In the genomic region with DNA sequence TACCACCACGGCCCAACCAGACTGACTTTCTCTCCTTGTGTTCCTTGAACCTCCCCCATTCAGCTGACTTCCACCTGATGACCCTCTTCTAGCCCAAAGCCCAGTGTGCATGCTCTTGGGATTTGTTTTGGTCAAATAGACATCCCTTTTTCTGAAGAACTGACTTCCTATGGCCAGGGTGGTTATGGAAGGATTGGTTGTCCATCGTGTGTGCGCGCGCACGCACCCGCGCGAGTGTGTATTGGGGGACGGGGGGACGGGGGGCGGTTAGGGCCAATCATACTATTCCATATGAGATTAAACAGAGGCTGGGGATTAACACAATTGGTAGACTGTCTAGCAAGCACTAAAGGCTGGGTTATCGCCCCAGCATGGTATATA, we compare ENCODE assay signal across 8 mouse cellular contexts. TPM values are rescaled to one million over a fixed set of nuclear protein-coding genes. Genes with fewer than 3 reads are reported as not detected.
DNase-seq lines count a peak whose midpoint lies in the region; ATAC-seq and TF ChIP-seq lines count a peak whose summit lies in the region.

No protein-coding gene starts in this region.

- H3K27ac ChIP-seq in heart, embryonic 14.5 days (replicated peaks in 1 of 2; ENCODE audit: control insufficient read depth in 1 of 2, insufficient read depth in 1 of 2, low read depth in 2 of 2, low read length in 2 of 2) = peak overlapping the region; percentile 61 to 68
- H3K27ac ChIP-seq in limb, embryonic 10.5 days = peak overlapping the region; percentile 86
- peak overlapping the region; percentile 65 for H3K27ac ChIP-seq in small intestine, adult 2 months (ENCODE audit: insufficient read depth, low read depth, low read length)

- no peak for DNase-seq in heart, postnatal 4 days
- peak; percentile 77 for DNase-seq in 416B (ENCODE audit: low read depth)
- DNase-seq in embryo, embryonic 10.5 days (ENCODE audit: low spot score) = peak; percentile 48
- no peak for DNase-seq in limb, embryonic 10.5 days (ENCODE audit: low spot score)
- DNase-seq in left cerebral cortex, postnatal 36 days (ENCODE audit: low spot score in 2 of 2) = no peak
- no peak for DNase-seq in layer of hippocampus, adult 8-10 months (ENCODE audit: low spot score in 2 of 2)

- intact Hi-C loops in left cerebral cortex, postnatal 36 days (cut with DNase I) = no loop called here

- H3K9ac ChIP-seq in heart, embryonic 14.5 days (ENCODE audit: low read length) = peak overlapping the region; percentile 89

- no peak for TF ChIP-seq POLR2A in small intestine, adult 2 months (IDR thresholded peaks at IDR 0.05; ENCODE audit: low read depth, low read length)

- TF ChIP-seq CTCF in small intestine, adult 2 months (IDR thresholded peaks at IDR 0.05; ENCODE audit: extremely low read depth, insufficient read length, insufficient replicate concordance, low read depth, low read length) = no peak

- peaks cover 30% of the 10 kb centered on the region for H3K36me3 ChIP-seq in heart, embryonic 14.5 days (ENCODE audit: control insufficient read depth, insufficient read depth, low read length)
- peaks cover 53% of the 10 kb centered on the region for H3K36me3 ChIP-seq in limb, embryonic 10.5 days
- peaks cover 11% of the 10 kb centered on the region for H3K36me3 ChIP-seq in small intestine, adult 2 months (ENCODE audit: control insufficient read depth, insufficient read depth, low read length)

- H3K27me3 ChIP-seq in heart, embryonic 14.5 days (ENCODE audit: control insufficient read depth, insufficient read depth, low read length) = no peaks in the 10 kb centered on the region
- no peaks in the 10 kb centered on the region for H3K27me3 ChIP-seq in limb, embryonic 10.5 days (ENCODE audit: low read depth, poor library complexity, severe bottlenecking)
- no peaks in the 10 kb centered on the region for H3K27me3 ChIP-seq in small intestine, adult 2 months (ENCODE audit: control insufficient read depth, insufficient read depth, low read length)

- no peaks in the 10 kb centered on the region for H3K9me3 ChIP-seq in heart, embryonic 14.5 days (ENCODE audit: control insufficient read depth, low read length)
- H3K9me3 ChIP-seq in limb, embryonic 10.5 days (replicated peaks) = no peaks in the 10 kb centered on the region

- peak overlapping the region; percentile 95 for H3K4me2 ChIP-seq in heart, embryonic 14.5 days (ENCODE audit: low read length)

- H3K4me1 ChIP-seq in heart, embryonic 14.5 days (ENCODE audit: control insufficient read depth in 2 of 2, insufficient read depth in 2 of 2, low read length in 2 of 2) = peaks cover 5 to 17% of the 10 kb centered on the region in 2 experiments; a peak in 3 of 4 replicates
- H3K4me1 ChIP-seq in limb, embryonic 10.5 days = peaks cover 35% of the 10 kb centered on the region
- peaks cover 3% of the 10 kb centered on the region; the same call in 1 of the 2 replicates for H3K4me1 ChIP-seq in small intestine, adult 2 months (ENCODE audit: control insufficient read depth, insufficient read depth, insufficient read length, low read length)

- ATAC-seq in heart, embryonic 14.5 days (ENCODE audit: insufficient number of reproducible peaks, insufficient read depth, low FRiP score, low read depth) = no peak

- peak overlapping the region; percentile 73 to 78 for H3K4me3 ChIP-seq in heart, embryonic 14.5 days (ENCODE audit: control insufficient read depth in 1 of 2, insufficient read depth in 1 of 2, low read depth in 1 of 2, low read length in 2 of 2)
- H3K4me3 ChIP-seq in limb, embryonic 10.5 days = peak overlapping the region; percentile 71
- H3K4me3 ChIP-seq in small intestine, adult 2 months (ENCODE audit: low read depth, low read length) = peak overlapping the region; percentile 89

- 4% methylated on average over 13 of the region's 13 CpGs for WGBS in heart, embryonic 14.5 days
- WGBS in limb, embryonic 10.5 days = 3% methylated on average over 13 of the region's 13 CpGs
- WGBS in small intestine, adult 2 months = 2% methylated on average over 13 of the region's 13 CpGs

RNA-seq across cellular contexts. Expression of gene Zdhhc12, which starts 0.8 kb away (rescaled TPM):
- 28.2 and 38.5 TPM in 2 replicates for polyA plus RNA-seq in heart, embryonic 14.5 days (2014; fragmentation: Nextera tagmentation; extraction: Ambion mirVana)
- total RNA-seq in heart, postnatal 4 days (2021) = 10 to 100 TPM in 1 of 2 experiments, 1 to 10 TPM in 1; 7.8 to 10.6 TPM
- polyA plus RNA-seq in limb, embryonic 10.5 days (2016; fragmentation: Nextera tagmentation; extraction: Ambion mirVana) = 35.6 and 37.2 TPM in 2 replicates
- polyA plus RNA-seq in small intestine, adult 2 months (2012; rRNA removed) = 81.4 and 175 TPM in 2 replicates
- total RNA-seq in left cerebral cortex, postnatal 36 days (2021) = 1 to 10 TPM; 7.2 to 8.6 TPM
- total RNA-seq in layer of hippocampus, adult 8-10 months (2022) = 10 to 100 TPM in 2 of 4 experiments, 1 to 10 TPM in 2; 7.3 to 14.0 (median 10.4) TPM

RNA-seq across cellular contexts. Expression of gene Pkn3, which starts 16.7 kb away (rescaled TPM):
- polyA plus RNA-seq in heart, embryonic 14.5 days (2014; fragmentation: Nextera tagmentation; extraction: Ambion mirVana) = 10.0 and 10.3 TPM in 2 replicates
- 10 to 100 TPM; 15.3 to 17.9 TPM for total RNA-seq in heart, postnatal 4 days (2021)
- 13.5 and 14.7 TPM in 2 replicates for polyA plus RNA-seq in limb, embryonic 10.5 days (2016; fragmentation: Nextera tagmentation; extraction: Ambion mirVana)
- polyA plus RNA-seq in small intestine, adult 2 months (2012; rRNA removed) = 4.9 and 7.8 TPM in 2 replicates
- total RNA-seq in left cerebral cortex, postnatal 36 days (2021) = 1 to 10 TPM; 1.1 to 2.9 TPM
- 1 to 10 TPM; 2.1 to 6.1 (median 3.5) TPM for total RNA-seq in layer of hippocampus, adult 8-10 months (2022)

RNA-seq across cellular contexts. Expression of gene Zer1, which starts 30.2 kb away (rescaled TPM):
- polyA plus RNA-seq in heart, embryonic 14.5 days (2014; fragmentation: Nextera tagmentation; extraction: Ambion mirVana) = 7.8 and 8.9 TPM in 2 replicates
- 10 to 100 TPM; 24.3 to 24.9 TPM for total RNA-seq in heart, postnatal 4 days (2021)
- 6.5 and 9.3 TPM in 2 replicates for polyA plus RNA-seq in limb, embryonic 10.5 days (2016; fragmentation: Nextera tagmentation; extraction: Ambion mirVana)
- polyA plus RNA-seq in small intestine, adult 2 months (2012; rRNA removed) = 21.1 and 39.1 TPM in 2 replicates
- total RNA-seq in left cerebral cortex, postnatal 36 days (2021) = 100 to 1,000 TPM; 154 to 161 TPM
- total RNA-seq in layer of hippocampus, adult 8-10 months (2022) = 100 to 1,000 TPM; 173 to 203 (median 195) TPM

RNA-seq across cellular contexts. Expression of gene Set, which starts 37.0 kb away (rescaled TPM):
- 218 and 223 TPM in 2 replicates for polyA plus RNA-seq in heart, embryonic 14.5 days (2014; fragmentation: Nextera tagmentation; extraction: Ambion mirVana)
- total RNA-seq in heart, postnatal 4 days (2021) = 100 to 1,000 TPM; 174 to 185 TPM
- polyA plus RNA-seq in limb, embryonic 10.5 days (2016; fragmentation: Nextera tagmentation; extraction: Ambion mirVana) = 854 and 929 TPM in 2 replicates
- 19.2 and 40.4 TPM in 2 replicates for polyA plus RNA-seq in small intestine, adult 2 months (2012; rRNA removed)
- total RNA-seq in left cerebral cortex, postnatal 36 days (2021) = 100 to 1,000 TPM; 180 to 185 TPM
- 100 to 1,000 TPM; 179 to 198 (median 186) TPM for total RNA-seq in layer of hippocampus, adult 8-10 months (2022)

RNA-seq across cellular contexts. Expression of gene Tbc1d13, which starts 39.3 kb away (rescaled TPM):
- 9.0 and 9.9 TPM in 2 replicates for polyA plus RNA-seq in heart, embryonic 14.5 days (2014; fragmentation: Nextera tagmentation; extraction: Ambion mirVana)
- 10 to 100 TPM; 23.9 to 27.4 TPM for total RNA-seq in heart, postnatal 4 days (2021)
- 6.8 and 8.1 TPM in 2 replicates for polyA plus RNA-seq in limb, embryonic 10.5 days (2016; fragmentation: Nextera tagmentation; extraction: Ambion mirVana)
- 48.5 and 85.7 TPM in 2 replicates for polyA plus RNA-seq in small intestine, adult 2 months (2012; rRNA removed)
- total RNA-seq in left cerebral cortex, postnatal 36 days (2021) = 10 to 100 TPM; 48.0 to 63.9 TPM
- total RNA-seq in layer of hippocampus, adult 8-10 months (2022) = 10 to 100 TPM; 49.6 to 61.9 (median 58.5) TPM

Comparison
In these comparisons a context has a peak if more than half of its experiments do, and no peak if none do; other contexts are left out.
1. DNase-seq: peak in 416B (single experiment) and embryo, embryonic 10.5 days (single experiment); none in heart, postnatal 4 days (single experiment), limb, embryonic 10.5 days (single experiment), left cerebral cortex, postnatal 36 days (0 of 2) and layer of hippocampus, adult 8-10 months (0 of 2).
2. RNA of gene Zer1, which starts 30.2 kb away (total RNA-seq): 173 to 203 TPM in layer of hippocampus, adult 8-10 months and 154 to 161 TPM in left cerebral cortex, postnatal 36 days; 24.3 to 24.9 TPM in heart, postnatal 4 days; every median in the first group is over 4 times any median in the second.
3. Peak in every context shown above with its lines, with median percentiles within 50 percentile points of each other: H3K27ac ChIP-seq and H3K4me3 ChIP-seq.